Mouse (Mus musculus): ENCODE data around the gene Trpc6.

Trpc6 gene

GRCm38 (mm10) chr9:8544041-8544794 lies at the start of gene Trpc6:
Trpc6 (plus strand) TSS chr9:8544142.
- DNase-seq (ENCODE audit: low read depth): no peak

- DNase-seq (ENCODE audit: low read depth): no peak
Observed at GRCm38 (mm10) chr9:8520911-8521310, 23.0 kb upstream of the Trpc6 start.

- no peak for DNase-seq (ENCODE audit: low read depth)
Observed at GRCm38 (mm10) chr9:8533670-8534069, 10.3 kb upstream of the Trpc6 start.

- no peak for DNase-seq (ENCODE audit: low read depth)
Observed at GRCm38 (mm10) chr9:8545236-8545635, 1.3 kb downstream of the Trpc6 start.

GRCm38 (mm10) chr9:8558574-8558973 lies 14.6 kb downstream of the Trpc6 start:
- no peak for DNase-seq (ENCODE audit: low read depth)

- DNase-seq (ENCODE audit: low read depth): no peak
Observed at GRCm38 (mm10) chr9:8592618-8593017, 48.7 kb downstream of the Trpc6 start.

- no peak for DNase-seq (ENCODE audit: low read depth)
Observed at GRCm38 (mm10) chr9:8597089-8597488, 53.1 kb downstream of the Trpc6 start.

- no peak for DNase-seq (ENCODE audit: low read depth)
Observed at GRCm38 (mm10) chr9:8606816-8607491, 63.0 kb downstream of the Trpc6 start.

GRCm38 (mm10) chr9:8634344-8634743 lies 90.4 kb downstream of the Trpc6 start:
- no peak for DNase-seq (ENCODE audit: low read depth)

GRCm38 (mm10) chr9:8643453-8643852 lies 99.5 kb downstream of the Trpc6 start:
- DNase-seq (ENCODE audit: low read depth): no peak

GRCm38 (mm10) chr9:8655347-8655746 lies 111.4 kb downstream of the Trpc6 start:
- DNase-seq (ENCODE audit: low read depth): no peak

- DNase-seq (ENCODE audit: low read depth): no peak
Observed at GRCm38 (mm10) chr9:8672944-8673343, 129.0 kb downstream of the Trpc6 start.

GRCm38 (mm10) chr9:8676607-8677006 lies 132.7 kb downstream of the Trpc6 start:
- no peak for DNase-seq (ENCODE audit: low read depth)

- DNase-seq (ENCODE audit: low read depth): no peak
Observed at GRCm38 (mm10) chr9:8693177-8693576, 149.2 kb downstream of the Trpc6 start.

GRCm38 (mm10) chr9:8700669-8701068 lies 156.7 kb downstream of the Trpc6 start:
- DNase-seq (ENCODE audit: low read depth): peak; percentile 23

GRCm38 (mm10) chr9:8703516-8703915 lies 159.6 kb downstream of the Trpc6 start:
- no peak for DNase-seq (ENCODE audit: low read depth)

GRCm38 (mm10) chr9:8703956-8704355 lies 160.0 kb downstream of the Trpc6 start:
- no peak for DNase-seq (ENCODE audit: low read depth)

- no peak for DNase-seq (ENCODE audit: low read depth)
Observed at GRCm38 (mm10) chr9:8710052-8710739, 166.3 kb downstream of the Trpc6 start.

GRCm38 (mm10) chr9:8719017-8719416 lies 175.1 kb downstream of the Trpc6 start:
- no peak for DNase-seq (ENCODE audit: low read depth)

- DNase-seq (ENCODE audit: low read depth): no peak
Observed at GRCm38 (mm10) chr9:8729056-8729455, 185.1 kb downstream of the Trpc6 start.
